Mouse (Mus musculus) ES-Bruce4 (cell line): ENCODE data around the gene Sept10.

ENCODE experiments used
- CTCF ChIP-seq: IDR thresholded peaks from one replicate; pipeline ENCODE4 v1.8.1; 2011; ENCODE audit warnings: low read depth, low read length
- EP300 ChIP-seq: IDR thresholded peaks from 2 replicates; pipeline ENCODE4 v1.6.1; 2011; ENCODE audit warnings: low read depth, low read length; ENCODE audit not compliant: insufficient read depth

- TF ChIP-seq CTCF (no peak), EP300 (no peak)
Observed at GRCm38 (mm10) chr10:59116331-59116730, 105.3 kb downstream of the Sept10 start.
